Mouse (Mus musculus) WW6 (cell line): Measurements from ENCODE around the gene Fut8.
"Not testable (repeated sequence)": the region's sequence is repeated elsewhere in the genome, so short reads cannot be mapped to it uniquely, and the experiment has no call there.

Source experiments
- DNase-seq: peaks from one replicate; pipeline ENCODE4 v3.0.0-alpha.2; 2013; ENCODE audit warnings: low read depth, low spot score

Fut8 gene

GRCm38 (mm10) chr12:77500439-77501055 lies 262.6 kb downstream of the Fut8 start:
- DNase-seq, result no peak

- DNase-seq, result no peak
These were observed 263.7 kb downstream of the Fut8 start for GRCm38 (mm10) chr12:77501466-77502240.

GRCm38 (mm10) chr12:77502243-77502642 lies 264.3 kb downstream of the Fut8 start:
- no peak for DNase-seq

GRCm38 (mm10) chr12:77505431-77505830 lies 267.5 kb downstream of the Fut8 start:
- DNase-seq, result no peak

- DNase-seq, result no peak
These were observed 269.8 kb downstream of the Fut8 start for GRCm38 (mm10) chr12:77507770-77508169.

GRCm38 (mm10) chr12:77510758-77511157 lies 272.8 kb downstream of the Fut8 start:
- no peak for DNase-seq

GRCm38 (mm10) chr12:77511206-77511605 lies 273.3 kb downstream of the Fut8 start:
- no peak for DNase-seq

- DNase-seq, result no peak
These were observed 273.7 kb downstream of the Fut8 start for GRCm38 (mm10) chr12:77511631-77512030.

GRCm38 (mm10) chr12:77516805-77517204 lies 278.9 kb downstream of the Fut8 start:
- no peak for DNase-seq

- no peak for DNase-seq
These were observed 279.8 kb downstream of the Fut8 start for GRCm38 (mm10) chr12:77517691-77518090.

- DNase-seq, result no peak
These were observed 281.7 kb downstream of the Fut8 start for GRCm38 (mm10) chr12:77519534-77520102.

- DNase-seq, result not testable (repeated sequence)
These were observed 286.1 kb downstream of the Fut8 start for GRCm38 (mm10) chr12:77524014-77524413.
